Mouse (Mus musculus) thymus, adult 2 months (tissue): Measurements from ENCODE around the gene Fyb.

Source experiments
- CTCF ChIP-seq: fragments of 200-500 bp; IDR thresholded peaks from 2 replicates; pipeline ENCODE4 v1.5.1; 2012; ENCODE audit warnings: mild to moderate bottlenecking, control low read depth, low read length, moderate library complexity, borderline replicate concordance; ENCODE audit not compliant: control insufficient read depth, poor library complexity, insufficient read depth; ENCODE audit errors: extremely low read depth
- POLR2A ChIP-seq: fragments of 200-500 bp; IDR thresholded peaks from 2 replicates; pipeline ENCODE4 v1.6.1; 2012; ENCODE audit warnings: mild to moderate bottlenecking, low read length, control low read depth, moderate library complexity; ENCODE audit not compliant: control insufficient read depth, poor library complexity, insufficient read depth; ENCODE audit errors: extremely low read depth

DNA sequence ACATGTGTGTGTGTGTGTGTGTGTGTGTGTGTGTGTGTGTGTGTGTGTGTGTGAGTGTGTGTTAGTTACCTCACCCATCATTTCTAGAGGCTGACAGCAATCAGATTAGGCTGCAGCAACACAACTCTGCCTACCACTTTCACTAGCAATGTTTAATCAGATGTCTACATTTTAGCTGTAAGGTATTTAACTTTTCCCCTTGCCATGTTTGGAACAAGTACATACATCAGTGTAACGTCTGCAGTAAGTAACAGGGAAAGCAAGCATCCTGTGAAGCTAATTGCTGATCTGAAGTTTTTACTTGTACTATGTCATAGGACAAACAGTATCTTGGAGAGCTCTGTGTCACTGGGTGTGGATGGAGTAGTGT, 70.6 kb downstream of the Fyb start:
- no peak for TF ChIP-seq CTCF
- TF ChIP-seq POLR2A, result no peak
